Mouse (Mus musculus) limb, embryonic 12.5 days (tissue): ENCODE measurements around the gene Stx8. TPM values are rescaled to one million over a fixed set of nuclear protein-coding genes. Genes with fewer than 3 reads are reported as not detected.

Experiments
- ATAC-seq: fragments of 200-750 bp; cut with Nextera tagmentation; 2 replicates; pipeline ENCODE4 v1.8.0; 2017; ENCODE audit warnings: low read depth, moderate TSS enrichment; ENCODE audit not compliant: insufficient number of reproducible peaks, insufficient read depth, low FRiP score, low TSS enrichment
- H3K27ac ChIP-seq: fragments of 300-500 bp; sonication (generic); 2 replicates; pipeline ENCODE4 v1.5.1; 2016; ENCODE audit warnings: mild to moderate bottlenecking, moderate library complexity
- H3K27me3 ChIP-seq: fragments of 300-500 bp; sonication (generic); 2 replicates; pipeline ENCODE4 v1.6.1; 2016; ENCODE audit warnings: mild to moderate bottlenecking, moderate library complexity
- H3K36me3 ChIP-seq: fragments of 300-500 bp; sonication (generic); 2 replicates; pipeline ENCODE4 v1.6.1; 2016; ENCODE audit warnings: mild to moderate bottlenecking, moderate library complexity
- H3K4me1 ChIP-seq: fragments of 300-500 bp; sonication (generic); replicated peaks from 2 replicates; pipeline ENCODE4 v1.6.1; 2016
- H3K4me2 ChIP-seq: fragments of 300-500 bp; sonication (generic); 2 replicates; pipeline ENCODE4 v1.6.1; 2016; ENCODE audit warnings: mild to moderate bottlenecking, moderate library complexity
- H3K4me3 ChIP-seq: fragments of 300-500 bp; sonication (generic); replicated peaks from 2 replicates; pipeline ENCODE4 v1.5.1; 2016; ENCODE audit warnings: mild to moderate bottlenecking
- H3K9ac ChIP-seq: fragments of 300-500 bp; sonication (generic); replicated peaks from 2 replicates; pipeline ENCODE4 v1.6.1; 2016; ENCODE audit warnings: mild to moderate bottlenecking, moderate library complexity
- H3K9me3 ChIP-seq: fragments of 300-500 bp; sonication (generic); 2 replicates; pipeline ENCODE4 v1.6.1; 2016; ENCODE audit warnings: mild to moderate bottlenecking, moderate library complexity
- WGBS: fragments of 180-500 bp; shearing (Covaris S2); methylation state at CpG from one replicate; pipeline ENCODE4 v1.1.7; 2016; 5-methylcytosine and 5-hydroxymethylcytosine counted together
- polyA plus RNA-seq: library from polyadenylated mRNA; unstranded; fragments of >200 nt; fragmentation: Nextera tagmentation; extraction: Ambion mirVana; gene quantifications from 2 replicates; pipeline ENCODE4 v1.2.1, GENCODE M21; 2016

Stx8 gene
- polyA plus RNA-seq, 1 experiment from 2014 or later = 57.9 TPM

GRCm38 (mm10) chr11:68228941-68229665 lies 263.1 kb downstream of the Stx8 start:
- peak overlapping the region; percentile 79 for H3K27ac ChIP-seq
- 35% methylated on average over 18 of the region's 18 CpGs for WGBS
- ATAC-seq = no peak
- H3K27me3 ChIP-seq = no peaks in the 10 kb centered on the region
- H3K4me1 ChIP-seq = peaks cover 16% of the 10 kb centered on the region
- peaks cover 4% of the 10 kb centered on the region; the same call in 1 of the 2 replicates for H3K36me3 ChIP-seq
- no peak overlapping the region; the same call in 1 of the 2 replicates for H3K9ac ChIP-seq
- no peak overlapping the region for H3K4me3 ChIP-seq
- H3K9me3 ChIP-seq = 0 out of 2 replicates have a peak, but pooled peaks cover 4% of the 10 kb centered on the region
- no peak overlapping the region for H3K4me2 ChIP-seq

DNA sequence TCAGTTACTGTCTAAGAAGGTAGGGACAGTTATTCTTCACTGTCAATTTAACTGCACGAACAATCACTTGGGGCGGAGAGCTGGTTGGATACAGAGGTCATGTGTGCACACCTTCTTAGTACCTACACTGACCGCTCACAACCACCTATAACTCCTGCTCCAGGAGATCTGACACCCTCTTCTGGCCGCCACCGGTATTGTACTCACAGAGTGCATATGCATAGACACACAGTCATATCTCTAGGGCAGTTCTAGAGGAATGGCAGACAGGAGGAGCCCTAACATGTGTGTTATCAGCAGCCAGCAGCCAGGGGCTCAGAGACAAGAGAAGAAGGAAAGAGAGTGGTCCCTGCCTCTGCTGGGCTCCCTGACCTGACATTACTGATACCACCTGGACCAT lies 265.6 kb downstream of the Stx8 start:
- H3K9me3 ChIP-seq = peaks cover 7% of the 10 kb centered on the region; the same call in 1 of the 2 replicates
- no peak overlapping the region for H3K9ac ChIP-seq
- H3K27ac ChIP-seq = no peak overlapping the region
- H3K4me3 ChIP-seq = no peak overlapping the region
- no peak for ATAC-seq
- H3K4me1 ChIP-seq = peaks cover 16% of the 10 kb centered on the region
- no peak overlapping the region for H3K4me2 ChIP-seq
- peaks cover 4% of the 10 kb centered on the region for H3K27me3 ChIP-seq
- 97% methylated on average over 5 of the region's 5 CpGs for WGBS
- no peaks in the 10 kb centered on the region for H3K36me3 ChIP-seq

- Histone ChIP-seq H3K4me1 (peaks cover 21% of the 10 kb centered on the region), H3K27ac (no peak overlapping the region), H3K36me3 (no peaks in the 10 kb centered on the region), H3K4me3 (no peak overlapping the region), H3K27me3 (peaks cover 10% of the 10 kb centered on the region), H3K9ac (no peak overlapping the region), H3K4me2 (no peak overlapping the region), H3K9me3 (peaks cover 7% of the 10 kb centered on the region; the same call in 1 of the 2 replicates)
- ATAC-seq = no peak
- 89% methylated on average over 9 of the region's 9 CpGs for WGBS
Observed at GRCm38 (mm10) chr11:68233469-68233965, 267.5 kb downstream of the Stx8 start.

DNA sequence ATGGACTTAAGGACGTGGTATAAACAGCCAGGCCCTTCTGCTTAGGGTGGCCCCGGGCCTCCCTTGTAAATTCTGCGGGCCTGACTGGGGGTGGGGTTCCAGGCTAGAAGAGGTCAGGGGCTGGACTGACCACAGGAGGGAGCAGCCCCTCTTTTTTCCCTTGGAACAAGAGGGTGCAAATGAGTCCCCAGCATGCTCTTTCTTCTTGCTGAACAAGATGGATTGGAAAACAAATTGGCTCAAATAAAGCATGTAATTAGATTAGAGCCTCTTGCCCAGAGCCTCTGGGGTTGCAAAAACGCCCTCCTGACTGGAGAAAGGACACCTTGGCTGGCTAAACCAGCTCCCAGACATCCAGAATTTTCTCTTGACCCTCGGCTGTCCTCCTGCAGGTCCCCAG lies 273.8 kb downstream of the Stx8 start:
- H3K4me2 ChIP-seq = no peak overlapping the region
- H3K9ac ChIP-seq = no peak overlapping the region
- WGBS = 19% methylated on average over 5 of the region's 5 CpGs
- H3K27ac ChIP-seq = no peak overlapping the region
- ATAC-seq = no peak
- H3K9me3 ChIP-seq = peaks cover 4% of the 10 kb centered on the region; the same call in 1 of the 2 replicates
- H3K36me3 ChIP-seq = no peaks in the 10 kb centered on the region
- peaks cover 15% of the 10 kb centered on the region for H3K27me3 ChIP-seq
- peaks cover 18% of the 10 kb centered on the region for H3K4me1 ChIP-seq
- H3K4me3 ChIP-seq = no peak overlapping the region

DNA sequence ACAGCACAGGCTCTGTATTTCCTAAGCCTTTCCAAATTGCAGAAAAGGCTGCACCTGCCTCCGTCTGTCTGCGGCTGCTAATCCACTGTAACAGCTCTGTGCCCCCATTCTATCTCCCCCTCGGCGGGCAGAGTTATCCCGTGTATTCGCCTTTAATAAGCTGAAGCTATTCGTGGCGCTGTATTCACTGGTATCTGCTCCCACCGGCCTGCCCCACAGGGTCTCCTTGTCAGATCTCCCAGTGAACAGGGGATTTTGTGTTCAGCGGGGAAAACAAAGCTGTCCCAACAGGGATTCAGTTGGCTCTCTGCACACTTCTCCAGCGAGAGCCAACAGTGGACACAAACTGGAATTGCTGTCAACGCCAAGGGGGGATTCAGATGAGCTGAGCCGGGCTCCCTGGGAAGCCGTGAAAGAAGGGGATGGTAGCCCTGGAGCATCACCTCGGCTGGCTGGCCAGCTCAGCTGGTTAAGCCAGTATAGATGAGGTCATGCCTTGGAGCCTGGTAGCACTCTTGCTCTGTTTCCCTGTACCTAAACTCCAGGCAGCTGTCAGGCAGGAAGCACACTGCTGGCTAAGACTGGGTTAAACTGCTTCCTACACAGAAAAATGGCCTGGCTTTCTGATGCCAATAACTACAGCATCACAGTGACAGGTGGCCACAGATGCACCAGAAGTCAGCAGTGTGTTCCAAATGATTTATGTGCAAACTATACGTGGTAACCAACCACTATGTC lies 278.4 kb downstream of the Stx8 start:
- ATAC-seq = no peak

GRCm38 (mm10) chr11:68244992-68245261 lies 278.9 kb downstream of the Stx8 start:
- Histone ChIP-seq H3K36me3 (0 out of 2 replicates have a peak, but pooled peaks cover 4% of the 10 kb centered on the region), H3K27ac (no peak overlapping the region), H3K4me1 (no peaks in the 10 kb centered on the region; the same call in 1 of the 2 replicates), H3K9ac (no peak overlapping the region), H3K4me2 (no peak overlapping the region), H3K4me3 (no peak overlapping the region), H3K27me3 (peaks cover 10% of the 10 kb centered on the region), H3K9me3 (peaks cover 4% of the 10 kb centered on the region; the same call in 1 of the 2 replicates)
- ATAC-seq = no peak
- 83% methylated on average over 5 of the region's 5 CpGs for WGBS

More for the DNA sequence above, 278.4 kb downstream of the Stx8 start:
- 0 out of 2 replicates have a peak, but pooled peaks cover 4% of the 10 kb centered on the region for H3K36me3 ChIP-seq
- no peak overlapping the region for H3K27ac ChIP-seq
- peaks cover 10% of the 10 kb centered on the region for H3K27me3 ChIP-seq
- H3K4me1 ChIP-seq = peaks cover 5% of the 10 kb centered on the region; the same call in 1 of the 2 replicates
- H3K4me3 ChIP-seq = no peak overlapping the region
- no peak overlapping the region for H3K9ac ChIP-seq
- 81% methylated on average over 16 of the region's 16 CpGs for WGBS
- peaks cover 4% of the 10 kb centered on the region; the same call in 1 of the 2 replicates for H3K9me3 ChIP-seq
- no peak overlapping the region for H3K4me2 ChIP-seq

GRCm38 (mm10) chr11:68247897-68248296 lies 281.9 kb downstream of the Stx8 start:
- peaks cover 3% of the 10 kb centered on the region; the same call in 1 of the 2 replicates for H3K4me1 ChIP-seq
- ATAC-seq = no peak
- H3K27ac ChIP-seq = no peak overlapping the region
- no peak overlapping the region for H3K4me2 ChIP-seq
- 0 out of 2 replicates have a peak, but pooled peaks cover 4% of the 10 kb centered on the region for H3K36me3 ChIP-seq
- no peak overlapping the region for H3K4me3 ChIP-seq
- H3K27me3 ChIP-seq = peaks cover 10% of the 10 kb centered on the region
- no peak overlapping the region for H3K9ac ChIP-seq
- WGBS = 62% methylated on average over 6 of the region's 6 CpGs
- H3K9me3 ChIP-seq = peaks cover 4% of the 10 kb centered on the region; the same call in 1 of the 2 replicates

GRCm38 (mm10) chr11:68250106-68250505 lies 284.1 kb downstream of the Stx8 start:
- no peak overlapping the region for H3K4me2 ChIP-seq
- H3K9me3 ChIP-seq = no peaks in the 10 kb centered on the region
- H3K4me1 ChIP-seq = peaks cover 3% of the 10 kb centered on the region; the same call in 1 of the 2 replicates
- ATAC-seq = no peak
- no peak overlapping the region for H3K4me3 ChIP-seq
- WGBS = 69% methylated on average over 6 of the region's 6 CpGs
- no peak overlapping the region for H3K27ac ChIP-seq
- H3K36me3 ChIP-seq = 0 out of 2 replicates have a peak, but pooled peaks cover 1% of the 10 kb centered on the region
- no peak overlapping the region for H3K9ac ChIP-seq
- H3K27me3 ChIP-seq = peaks cover 2% of the 10 kb centered on the region; the same call in 1 of the 2 replicates

DNA sequence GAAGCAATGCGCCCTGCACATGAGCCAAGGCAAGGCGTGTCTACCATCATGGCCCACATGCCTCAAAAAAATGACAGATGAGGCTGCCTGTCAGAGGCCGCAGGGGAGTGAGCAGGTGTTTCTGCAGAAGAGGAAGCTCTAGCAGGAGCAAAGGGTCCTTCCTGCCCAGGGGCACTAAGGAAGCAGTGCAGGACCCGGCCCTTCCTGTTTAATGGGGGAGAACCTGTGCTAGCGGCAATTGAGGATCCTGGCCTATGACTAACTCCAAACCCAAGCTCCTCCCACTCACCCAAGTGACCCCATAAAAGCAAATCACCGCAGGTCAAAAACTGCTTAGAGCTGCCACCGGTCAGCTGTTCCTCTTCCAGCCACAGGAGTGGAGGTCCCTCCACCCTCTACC lies 287.5 kb downstream of the Stx8 start:
- Histone ChIP-seq H3K27me3 (no peaks in the 10 kb centered on the region), H3K4me2 (no peak overlapping the region), H3K4me1 (peaks cover 3% of the 10 kb centered on the region; the same call in 1 of the 2 replicates), H3K4me3 (no peak overlapping the region), H3K36me3 (no peaks in the 10 kb centered on the region), H3K9me3 (no peaks in the 10 kb centered on the region), H3K27ac (no peak overlapping the region), H3K9ac (no peak overlapping the region)
- 60% methylated on average over 7 of the region's 7 CpGs for WGBS
- ATAC-seq = no peak
